19 mouse cellular contexts compared by ENCODE assay signal in the genomic region with DNA sequence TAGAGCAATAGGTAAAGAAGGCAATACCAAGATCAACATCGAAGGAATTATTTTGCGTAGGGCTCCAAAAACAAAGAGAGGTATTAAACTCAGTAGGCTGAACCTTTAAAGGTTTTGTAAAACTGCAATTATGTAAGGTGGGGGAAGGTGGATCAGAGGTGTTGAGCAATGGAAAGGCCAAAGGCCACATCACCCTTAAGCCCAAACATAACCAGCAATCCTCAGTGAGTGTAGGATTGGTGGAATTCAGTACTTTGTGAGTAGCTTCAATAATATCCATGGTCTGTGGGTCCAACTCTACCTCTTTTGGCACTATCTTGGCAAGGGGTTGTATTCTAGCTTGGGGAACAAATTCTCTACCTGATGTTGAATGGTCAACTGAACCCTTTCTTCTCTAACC. TPM values are rescaled to one million over a fixed set of nuclear protein-coding genes. Genes with fewer than 3 reads are reported as not detected.
DNase-seq lines count a peak whose midpoint lies in the region; ATAC-seq and TF ChIP-seq lines count a peak whose summit lies in the region.
"Not testable (repeated sequence)": the region's sequence is repeated elsewhere in the genome, so short reads cannot be mapped to it uniquely, and the experiment has no call there.
"Had no signal": no experiment of that assay in that cellular context is flagged by ENCODE, and none has a peak within 500 bp of the region (broad histone marks: within the 10 kb centered on the region; RNA-seq: fewer than 3 reads in every experiment).

No protein-coding gene starts in this region.

- 30% methylated on average over 2 of the region's 2 CpGs for WGBS in liver, adult 2 months
- 83% methylated on average over 2 of the region's 2 CpGs for WGBS in liver, embryonic 16.5 days (ENCODE audit: insufficient replicate concordance)
- WGBS in liver, postnatal 0 days (ENCODE audit: insufficient replicate concordance), result 62% methylated on average over 2 of the region's 2 CpGs

- H3K4me2 ChIP-seq in liver, embryonic 16.5 days (ENCODE audit: low read depth, low read length); liver, postnatal 0 days (ENCODE audit: low read depth, low read length): not testable (repeated sequence)

- not testable (repeated sequence) for H3K9me3 ChIP-seq in liver, embryonic 16.5 days (replicated peaks; ENCODE audit: control insufficient read depth, low read length); liver, postnatal 0 days (ENCODE audit: low read length)

- not testable (repeated sequence) for H3K9ac ChIP-seq in liver, adult 2 months (ENCODE audit: low read depth, low read length); liver, embryonic 16.5 days (ENCODE audit: low read depth, low read length); liver, postnatal 0 days (replicated peaks)

- H3K79me2 ChIP-seq in liver, adult 2 months (ENCODE audit: control insufficient read depth, insufficient read depth, low read length), result not testable (repeated sequence)

- peak; percentile 11 for DNase-seq in heart, adult 11 months
- peak; percentile 84 for DNase-seq in liver, adult 2 months (ENCODE audit: extremely low read depth, low read depth, low spot score)
- not testable (repeated sequence) for DNase-seq in liver, postnatal 0 days
- DNase-seq in yolk sac, embryonic 10.5 days (ENCODE audit: low spot score), result peak; percentile 13

- peaks cover 12% of the 10 kb centered on the region for H3K4me1 ChIP-seq in liver, adult 2 months (ENCODE audit: control insufficient read depth, insufficient read depth, low read length)
- H3K4me1 ChIP-seq in liver, embryonic 16.5 days (ENCODE audit: control insufficient read depth, low read depth, low read length); liver, postnatal 0 days (ENCODE audit: insufficient read depth): not testable (repeated sequence)

- not testable (repeated sequence) for TF ChIP-seq EP300 in liver, postnatal 0 days (IDR thresholded peaks at IDR 0.05; ENCODE audit: low read depth)

- TF ChIP-seq POLR2A in liver, adult 2 months (IDR thresholded peaks at IDR 0.05; ENCODE audit: extremely low read depth, insufficient read depth, low read length), result not testable (repeated sequence)

- not testable (repeated sequence) for TF ChIP-seq CTCF in liver, adult 2 months (IDR thresholded peaks at IDR 0.05; ENCODE audit: low read depth, low read length); liver, postnatal 0 days (IDR thresholded peaks at IDR 0.05; ENCODE audit: low read depth)

- peak overlapping the region; percentile 93 for H3K27ac ChIP-seq in liver, adult 2 months (replicated peaks; ENCODE audit: insufficient read depth, low read depth, low read length)
- not testable (repeated sequence) for H3K27ac ChIP-seq in liver, embryonic 16.5 days (ENCODE audit: low read length)
- H3K27ac ChIP-seq in liver, postnatal 0 days (ENCODE audit: low read depth), result peak overlapping the region; percentile 50

- H3K4me3 ChIP-seq in liver, adult 2 months (ENCODE audit: insufficient read depth, low read depth, low read length); liver, embryonic 16.5 days (ENCODE audit: low read depth, low read length); liver, postnatal 0 days (ENCODE audit: low read depth, low read length): not testable (repeated sequence)

- ATAC-seq in liver, embryonic 16.5 days (ENCODE audit: low read depth), result peak; percentile 60; the same call in 1 of the 2 replicates
- ATAC-seq in liver, postnatal 0 days, result peak; percentile 65

- H3K36me3 ChIP-seq in liver, adult 2 months (ENCODE audit: control insufficient read depth, insufficient read depth, low read length); liver, embryonic 16.5 days (ENCODE audit: control insufficient read depth, insufficient read depth); liver, postnatal 0 days (replicated peaks; ENCODE audit: insufficient read depth, low read length): not testable (repeated sequence)

- H3K27me3 ChIP-seq in liver, adult 2 months (ENCODE audit: control insufficient read depth, insufficient read depth, low read length); liver, embryonic 16.5 days (ENCODE audit: control insufficient read depth, insufficient read depth, low read depth, low read length); liver, postnatal 0 days (ENCODE audit: insufficient read depth, low read length): not testable (repeated sequence)

RNA-seq across cellular contexts. Expression of gene Slc7a15, which starts 7.5 kb away (rescaled TPM):
- total RNA-seq in liver, adult 2 months (2014; rRNA removed), result not detected in 2 replicates
- 0.12 TPM in 1 of 2 replicates, not detected in the other for polyA plus RNA-seq in liver, adult 2 months (2012; rRNA removed)
- polyA plus RNA-seq in liver, embryonic 16.5 days (2015; fragmentation: Nextera tagmentation; extraction: Ambion mirVana), result 0.08 and 0.19 TPM in 2 replicates
- polyA plus RNA-seq in liver, postnatal 0 days (2015; fragmentation: Nextera tagmentation; extraction: Ambion mirVana), result 0.39 and 0.49 TPM in 2 replicates
- total RNA-seq: adrenal gland, adult 18-20 months; adrenal gland, adult 2 months; adrenal gland, adult 8-10 months; adrenal gland, postnatal 14 days; adrenal gland, postnatal 25 days; adrenal gland, postnatal 36 days; adrenal gland, postnatal 4 days; CH12.LX; G1E; MEL had no signal
- polyA plus RNA-seq: activated CD4-positive, CD25-positive, alpha-beta regulatory T cell, adult 4 months; adrenal gland, adult 2 months; brain, embryonic 14.5 days; C2C12; CD4-positive, CD25-positive, alpha-beta regulatory T cell, adult 4 months; G1E had no signal
